Mouse (Mus musculus) liver, embryonic 13.5 days (tissue): ENCODE results near the gene Gale. TPM values are rescaled to one million over a fixed set of nuclear protein-coding genes. Genes with fewer than 3 reads are reported as not detected.

ENCODE experiments used
- ATAC-seq: fragments of 200-750 bp; cut with Nextera tagmentation; 2 replicates; pipeline ENCODE4 v1.8.0; 2017; ENCODE audit warnings: low read depth, mild to moderate bottlenecking, moderate number of reproducible peaks, moderate library complexity
- DNase-seq: peaks from one replicate; pipeline ENCODE4 v3.0.0; 2022
- H3K27ac ChIP-seq: fragments of 300-500 bp; sonication (generic); 2 replicates; pipeline ENCODE4 v1.5.1; 2015; ENCODE audit warnings: moderate library complexity, mild to moderate bottlenecking, inconsistent platforms
- H3K27me3 ChIP-seq: fragments of 300-500 bp; sonication (generic); 2 replicates; pipeline ENCODE4 v1.6.1; 2015; ENCODE audit warnings: mild to moderate bottlenecking, inconsistent platforms
- H3K36me3 ChIP-seq: fragments of 300-500 bp; sonication (generic); 2 replicates; pipeline ENCODE4 v1.6.1; 2015; ENCODE audit warnings: mild to moderate bottlenecking, inconsistent platforms
- H3K4me1 ChIP-seq: fragments of 300-500 bp; sonication (generic); replicated peaks from 2 replicates; pipeline ENCODE4 v1.6.1; 2015; ENCODE audit warnings: inconsistent platforms
- H3K4me2 ChIP-seq: fragments of 300-500 bp; sonication (generic); 2 replicates; pipeline ENCODE4 v1.6.1; 2015; ENCODE audit warnings: inconsistent platforms, mild to moderate bottlenecking, moderate library complexity
- H3K4me3 ChIP-seq: fragments of 300-500 bp; sonication (generic); replicated peaks from 2 replicates; pipeline ENCODE4 v1.5.1; 2015; ENCODE audit warnings: mild to moderate bottlenecking, inconsistent platforms
- H3K9ac ChIP-seq: fragments of 300-500 bp; sonication (generic); 2 replicates; pipeline ENCODE4 v1.6.1; 2015; ENCODE audit warnings: mild to moderate bottlenecking, inconsistent platforms
- H3K9me3 ChIP-seq: fragments of 300-500 bp; sonication (generic); replicated peaks from 2 replicates; pipeline ENCODE4 v1.6.1; 2016; ENCODE audit warnings: inconsistent platforms
- WGBS: fragments of 180-500 bp; shearing (Covaris S2); methylation state at CpG from one replicate; pipeline ENCODE4 v1.1.7; 2015; ENCODE audit not compliant: insufficient replicate concordance; 5-methylcytosine and 5-hydroxymethylcytosine counted together
- polyA plus RNA-seq: library from polyadenylated mRNA; unstranded; fragments of >200 nt; fragmentation: Nextera tagmentation; extraction: Ambion mirVana; gene quantifications from 2 replicates; pipeline ENCODE4 v1.2.1, GENCODE M21; 2015

Gale gene
- polyA plus RNA-seq, 1 experiment from 2014 or later: 35.6 TPM

DNA sequence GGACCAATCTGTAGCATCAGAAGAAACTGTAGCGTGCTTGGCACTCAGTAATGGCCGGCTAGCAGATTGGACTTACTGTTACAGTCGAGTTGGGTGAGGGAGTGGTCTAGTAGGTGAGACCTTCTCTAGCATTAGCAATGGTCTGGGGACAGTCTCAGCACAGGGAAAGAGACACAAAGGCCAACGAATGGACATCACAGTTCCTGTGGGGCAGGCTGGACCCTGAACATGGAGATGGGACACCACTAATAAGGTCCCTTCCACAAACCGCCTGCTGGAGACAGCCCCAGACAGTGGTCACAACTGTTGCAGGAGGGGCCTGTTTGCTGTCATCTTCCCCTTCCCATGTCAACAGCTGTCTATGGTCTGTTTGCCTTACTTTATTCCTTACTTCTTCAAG lies 1.8 kb upstream of the Gale start:
- 0 out of 2 replicates have a peak overlapping the region, but pooled peaks have one; percentile 38 for H3K9ac ChIP-seq
- peak overlapping the region; percentile 87; the same call in 1 of the 2 replicates for H3K27ac ChIP-seq
- ATAC-seq (no peak), DNase-seq (no peak)
- peaks cover 56% of the 10 kb centered on the region for H3K4me1 ChIP-seq
- peaks cover 55% of the 10 kb centered on the region for H3K36me3 ChIP-seq
- H3K9me3 ChIP-seq: no peaks in the 10 kb centered on the region
- H3K4me3 ChIP-seq: no peak overlapping the region
- WGBS: 84% methylated on average over 5 of the region's 5 CpGs
- no peaks in the 10 kb centered on the region for H3K27me3 ChIP-seq
- 0 out of 2 replicates have a peak overlapping the region, but pooled peaks have one; percentile 99 for H3K4me2 ChIP-seq

- peak overlapping the region; percentile 99 for H3K4me2 ChIP-seq
- WGBS: 71% methylated on average over 7 of the region's 7 CpGs
- peaks cover 56% of the 10 kb centered on the region for H3K4me1 ChIP-seq
- H3K4me3 ChIP-seq: peak overlapping the region; percentile 84
- H3K9me3 ChIP-seq: no peaks in the 10 kb centered on the region
- H3K36me3 ChIP-seq: peaks cover 60% of the 10 kb centered on the region
- H3K27ac ChIP-seq: peak overlapping the region; percentile 87
- ATAC-seq (no peak), DNase-seq (no peak)
- no peaks in the 10 kb centered on the region for H3K27me3 ChIP-seq
- H3K9ac ChIP-seq: peak overlapping the region; percentile 38; the same call in 1 of the 2 replicates
These were observed 1.3 kb upstream of the Gale start for GRCm38 (mm10) chr4:135962198-135962597.

GRCm38 (mm10) chr4:135962946-135963345 lies 581 bp upstream of the Gale start:
- H3K36me3 ChIP-seq: peaks cover 61% of the 10 kb centered on the region

GRCm38 (mm10) chr4:135964426-135964825 lies 899 bp downstream of the Gale start:
- Histone ChIP-seq H3K27ac (peak overlapping the region; percentile 76), H3K36me3 (peaks cover 62% of the 10 kb centered on the region), H3K27me3 (no peaks in the 10 kb centered on the region), H3K9me3 (no peaks in the 10 kb centered on the region), H3K4me2 (peak overlapping the region; percentile 99), H3K9ac (peak overlapping the region; percentile 90), H3K4me1 (peaks cover 47% of the 10 kb centered on the region), H3K4me3 (peak overlapping the region; percentile 84)
- ATAC-seq: peak; percentile 45
- peak; percentile 46 for DNase-seq
- 9% methylated on average over 12 of the region's 12 CpGs for WGBS

More at GRCm38 (mm10) chr4:135962946-135963345, 581 bp upstream of the Gale start:
- ATAC-seq (peak; percentile 7; the same call in 1 of the 2 replicates), DNase-seq (no peak)
- Histone ChIP-seq H3K4me1 (peaks cover 56% of the 10 kb centered on the region), H3K27me3 (no peaks in the 10 kb centered on the region), H3K9me3 (no peaks in the 10 kb centered on the region), H3K4me2 (peak overlapping the region; percentile 99), H3K27ac (peak overlapping the region; percentile 87), H3K9ac (peak overlapping the region; percentile 90), H3K4me3 (peak overlapping the region; percentile 84)
- 6% methylated on average over 15 of the region's 15 CpGs for WGBS

DNA sequence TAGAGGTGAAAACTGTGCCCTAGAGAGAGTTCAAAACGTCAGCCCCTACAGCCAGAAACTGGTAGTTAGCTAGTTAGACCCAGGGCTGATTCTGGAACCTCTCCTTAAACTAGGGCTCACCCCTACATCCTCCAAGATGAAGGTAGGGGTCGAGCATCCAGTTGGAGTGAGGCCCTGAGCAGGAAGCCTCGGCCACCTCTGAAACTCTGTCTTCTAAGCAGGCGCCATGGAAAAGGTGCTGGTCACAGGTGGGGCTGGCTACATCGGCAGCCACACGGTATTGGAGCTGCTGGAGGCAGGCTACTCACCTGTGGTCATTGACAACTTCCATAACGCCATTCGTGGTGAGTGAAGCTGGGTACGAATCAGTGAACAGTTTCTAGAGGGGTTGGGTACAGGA lies 1.6 kb downstream of the Gale start:
- no peak for DNase-seq
- Histone ChIP-seq H3K4me1 (peaks cover 45% of the 10 kb centered on the region), H3K27ac (peak overlapping the region; percentile 76), H3K9me3 (no peaks in the 10 kb centered on the region), H3K9ac (peak overlapping the region; percentile 90), H3K27me3 (no peaks in the 10 kb centered on the region), H3K36me3 (peaks cover 62% of the 10 kb centered on the region), H3K4me2 (peak overlapping the region; percentile 99), H3K4me3 (peak overlapping the region; percentile 84)
- no peak for ATAC-seq
- WGBS: 78% methylated on average over 9 of the region's 9 CpGs

DNA sequence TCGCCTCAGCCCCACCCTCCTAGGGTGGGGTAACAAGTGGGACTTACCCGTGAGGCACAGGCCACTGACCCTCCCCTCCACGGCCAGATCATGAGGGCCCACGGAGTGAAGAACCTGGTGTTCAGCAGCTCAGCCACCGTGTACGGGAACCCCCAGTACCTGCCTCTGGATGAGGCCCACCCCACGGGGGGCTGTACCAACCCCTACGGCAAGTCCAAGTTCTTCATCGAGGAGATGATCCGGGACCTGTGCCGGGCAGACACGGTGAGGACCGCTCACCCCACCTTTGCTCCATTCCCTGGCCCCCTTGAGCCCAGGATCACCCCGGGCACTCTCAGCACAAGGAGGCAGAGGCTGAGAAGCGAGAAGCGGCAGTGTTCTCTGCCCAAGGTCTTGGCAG lies 2.8 kb downstream of the Gale start:
- H3K27me3 ChIP-seq: no peaks in the 10 kb centered on the region
- peaks cover 51% of the 10 kb centered on the region for H3K4me1 ChIP-seq
- peaks cover 64% of the 10 kb centered on the region for H3K36me3 ChIP-seq
- no peak overlapping the region for H3K9ac ChIP-seq
- H3K27ac ChIP-seq: no peak overlapping the region
- H3K4me3 ChIP-seq: no peak overlapping the region
- no peak overlapping the region for H3K4me2 ChIP-seq
- ATAC-seq (no peak), DNase-seq (no peak)
- 84% methylated on average over 16 of the region's 16 CpGs for WGBS
- no peaks in the 10 kb centered on the region for H3K9me3 ChIP-seq

- H3K27me3 ChIP-seq: no peaks in the 10 kb centered on the region
- H3K36me3 ChIP-seq: peaks cover 56% of the 10 kb centered on the region
- H3K9me3 ChIP-seq: no peaks in the 10 kb centered on the region
- H3K4me3 ChIP-seq: no peak overlapping the region
- peaks cover 51% of the 10 kb centered on the region for H3K4me1 ChIP-seq
- H3K4me2 ChIP-seq: no peak overlapping the region
- DNase-seq (no peak), ATAC-seq (no peak)
- H3K27ac ChIP-seq: 0 out of 2 replicates have a peak overlapping the region, but pooled peaks have one; percentile 9
- H3K9ac ChIP-seq: no peak overlapping the region
- WGBS: 87% methylated on average over 18 of the region's 18 CpGs
These were observed 3.7 kb downstream of the Gale start for GRCm38 (mm10) chr4:135967086-135967760.

DNA sequence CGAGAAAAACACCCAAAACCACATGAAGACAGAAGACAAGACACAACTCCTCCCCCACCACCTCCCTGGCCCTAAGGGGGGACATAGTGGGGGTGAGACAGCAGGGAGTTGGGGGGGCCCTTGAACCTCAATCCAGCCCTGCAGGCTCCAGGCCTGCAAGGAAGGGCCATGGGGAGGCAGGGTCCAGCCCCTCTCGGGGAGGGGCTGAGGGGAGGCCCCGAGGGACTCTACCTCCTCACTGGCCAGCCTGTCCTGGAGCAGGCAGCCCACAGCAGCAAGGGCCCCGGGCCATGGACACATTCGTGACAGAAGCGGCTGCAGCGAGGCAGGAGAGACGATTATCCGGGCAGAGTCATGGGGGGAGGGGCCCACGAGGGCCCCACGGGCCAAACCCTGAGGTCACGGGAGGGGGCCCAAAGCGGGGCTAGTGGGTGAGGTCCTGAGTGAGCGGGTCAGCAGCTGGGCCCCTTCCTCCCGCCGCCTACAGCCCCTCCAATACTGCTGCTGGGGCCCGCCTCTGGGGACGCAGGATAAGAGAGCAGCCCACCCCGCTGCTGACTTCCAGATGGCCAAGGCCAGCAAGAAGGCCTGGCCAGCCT lies 4.8 kb downstream of the Gale start:
- Histone ChIP-seq H3K36me3 (peaks cover 55% of the 10 kb centered on the region), H3K4me2 (no peak overlapping the region)
- no peak for ATAC-seq

DNA sequence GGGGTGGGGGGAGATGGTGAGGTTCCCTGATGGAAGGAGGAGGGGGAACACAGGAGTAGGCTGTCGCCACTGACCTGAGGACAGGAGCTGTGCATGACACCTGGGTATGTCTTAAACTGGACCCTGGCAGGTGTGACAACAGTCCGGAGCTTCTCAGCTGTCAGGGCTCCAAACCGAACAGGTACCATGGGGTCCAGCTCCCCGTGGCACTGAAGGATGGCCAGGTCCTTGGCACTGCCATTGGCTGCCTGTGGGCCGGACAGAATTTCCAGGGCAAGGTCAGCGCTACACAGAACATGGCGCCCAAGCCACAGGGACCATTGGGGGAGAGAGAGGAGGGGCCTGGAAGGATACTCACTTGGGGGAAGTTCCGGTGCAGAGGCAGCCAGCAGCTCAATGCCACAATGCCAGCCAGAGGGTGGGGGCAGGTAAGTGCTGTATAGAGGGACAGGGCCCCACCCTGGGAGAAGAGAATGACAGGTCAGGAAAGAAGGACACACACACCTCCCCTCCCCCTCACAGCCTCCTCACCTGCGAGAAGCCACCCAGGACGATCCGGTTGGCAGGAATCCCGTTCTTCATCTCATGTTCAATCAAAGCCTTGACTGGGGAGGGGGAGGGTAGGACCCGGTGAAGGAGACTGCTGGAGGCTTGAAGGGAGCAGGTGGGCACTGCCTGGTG lies 5.7 kb downstream of the Gale start:
- peaks cover 54% of the 10 kb centered on the region for H3K4me1 ChIP-seq
- H3K27me3 ChIP-seq: no peaks in the 10 kb centered on the region
- H3K4me3 ChIP-seq: no peak overlapping the region
- 83% methylated on average over 13 of the region's 13 CpGs for WGBS
- no peak for DNase-seq
- no peaks in the 10 kb centered on the region for H3K9me3 ChIP-seq
- peaks cover 62% of the 10 kb centered on the region for H3K36me3 ChIP-seq
- no peak for ATAC-seq
- H3K9ac ChIP-seq: no peak overlapping the region
- no peak overlapping the region for H3K27ac ChIP-seq
- H3K4me2 ChIP-seq: no peak overlapping the region

More for the DNA sequence above, 4.8 kb downstream of the Gale start:
- Histone ChIP-seq H3K4me3 (no peak overlapping the region), H3K4me1 (peaks cover 52% of the 10 kb centered on the region), H3K27me3 (no peaks in the 10 kb centered on the region), H3K9ac (no peak overlapping the region), H3K27ac (no peak overlapping the region), H3K9me3 (no peaks in the 10 kb centered on the region)
- DNase-seq: no peak
- whole genome bisulfite sequencing: 72% methylated on average over 19 of the region's 19 CpGs

DNA sequence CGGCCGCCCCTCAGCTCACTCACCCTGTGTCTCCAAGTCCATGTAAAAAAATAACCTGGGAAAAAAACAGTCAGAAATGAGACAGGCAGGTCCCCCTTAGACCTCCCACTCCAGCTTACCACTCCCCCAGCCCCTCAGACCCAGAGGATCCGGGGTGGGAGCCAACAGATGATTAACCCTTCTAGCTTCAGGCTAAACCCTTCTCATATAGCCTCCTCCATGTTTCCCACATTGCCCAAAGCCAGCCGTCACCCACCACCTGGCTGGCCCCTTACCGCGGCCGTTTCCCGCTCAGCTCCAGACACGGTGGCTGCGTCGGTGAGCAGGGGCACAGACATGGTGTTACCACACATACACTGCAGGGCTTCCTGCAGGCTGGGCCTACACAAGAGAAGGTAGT lies 7.1 kb downstream of the Gale start:
- Histone ChIP-seq H3K27me3 (no peaks in the 10 kb centered on the region), H3K9ac (no peak overlapping the region), H3K4me1 (peaks cover 42% of the 10 kb centered on the region), H3K36me3 (peaks cover 75% of the 10 kb centered on the region), H3K27ac (no peak overlapping the region), H3K4me2 (peak overlapping the region; percentile 86), H3K4me3 (peak overlapping the region; percentile 89; the same call in 1 of the 2 replicates), H3K9me3 (no peaks in the 10 kb centered on the region)
- ATAC-seq (no peak), DNase-seq (no peak)
- WGBS: 87% methylated on average over 11 of the region's 11 CpGs

DNA sequence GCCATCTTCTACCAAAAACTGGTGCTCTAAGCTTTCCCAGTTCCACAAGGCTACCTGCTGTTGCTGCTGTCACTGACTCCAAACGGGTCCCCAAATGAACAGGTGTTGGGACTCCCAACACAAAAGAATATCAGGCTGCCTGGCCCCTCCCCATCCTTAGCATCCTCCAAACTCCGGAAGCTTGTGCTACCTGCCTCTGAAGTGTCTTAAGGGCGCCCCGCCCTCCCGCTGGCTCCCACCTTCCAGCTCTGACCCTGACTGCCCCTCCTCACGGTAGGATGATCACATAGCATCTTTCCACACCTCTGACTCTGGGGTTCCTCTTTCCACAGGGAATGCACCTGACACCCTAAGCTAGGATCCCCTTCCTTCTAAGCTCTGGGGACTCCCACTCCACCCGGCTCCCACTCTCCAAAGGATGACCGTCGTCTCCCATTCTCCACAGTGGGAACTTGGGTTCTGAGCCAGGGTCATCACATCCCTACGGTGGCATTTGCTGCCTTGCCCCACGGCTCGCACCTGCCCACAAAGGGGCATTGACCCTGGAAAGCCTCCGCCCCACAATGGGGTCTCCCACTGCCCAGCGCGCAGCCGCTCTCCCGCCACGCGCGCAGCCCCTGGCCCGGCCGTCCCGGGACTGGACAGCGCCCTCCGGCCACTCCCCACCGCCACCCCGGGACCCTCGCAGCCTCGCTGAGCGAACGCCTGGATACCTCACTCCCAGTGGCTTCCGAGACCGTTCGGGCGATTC lies 8.5 kb downstream of the Gale start:
- H3K27ac ChIP-seq: peak overlapping the region; percentile 79

More for the DNA sequence above, 8.5 kb downstream of the Gale start:
- DNase-seq: no peak
- WGBS: 1% methylated on average over 35 of the region's 35 CpGs
- H3K36me3 ChIP-seq: peaks cover 75% of the 10 kb centered on the region
- peak overlapping the region; percentile 89 for H3K4me3 ChIP-seq
- ATAC-seq: peak; percentile 14
- peak overlapping the region; percentile 86 for H3K4me2 ChIP-seq
- no peaks in the 10 kb centered on the region for H3K9me3 ChIP-seq
- no peaks in the 10 kb centered on the region for H3K27me3 ChIP-seq
- H3K4me1 ChIP-seq: peaks cover 35% of the 10 kb centered on the region
- H3K9ac ChIP-seq: peak overlapping the region; percentile 93
